Mouse (Mus musculus) layer of hippocampus, postnatal 36 days (tissue): ENCODE measurements around the gene Sv2c. TPM values are rescaled to one million over a fixed set of nuclear protein-coding genes. Genes with fewer than 3 reads are reported as not detected.

ENCODE experiments used
- DNase-seq, 2 experiments: peaks; one replicate each; pipeline ENCODE4 v3.0.0; 2022
- total RNA-seq, 2 experiments: library from RNA; stranded (reverse); gene quantifications; 2 replicates each; pipeline ENCODE4 v1.2.3; 2021

The Sv2c gene
- total RNA-seq, 2 experiments from 2014 or later: 14.2 to 14.5 TPM

DNA sequence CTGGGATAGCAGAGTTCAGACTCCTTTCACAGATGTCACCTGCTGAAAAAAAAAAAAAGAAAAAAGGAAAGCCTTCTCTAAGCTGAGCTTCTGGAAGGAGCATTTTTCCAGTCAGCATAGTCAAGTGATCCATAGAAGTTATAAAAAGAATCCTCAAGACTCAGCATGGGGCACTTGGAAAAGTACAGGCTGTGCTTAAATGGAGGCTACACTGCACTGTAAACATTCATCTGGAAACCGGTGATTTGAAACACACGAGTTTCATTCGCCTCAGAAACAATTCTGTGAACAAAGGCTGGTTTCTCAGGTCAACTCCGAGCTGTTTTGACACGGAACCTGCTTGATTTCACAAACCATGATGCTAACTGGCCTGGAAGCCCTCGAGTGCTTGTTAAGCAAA, 165.6 kb downstream of the Sv2c start:
- no peak for DNase-seq

DNA sequence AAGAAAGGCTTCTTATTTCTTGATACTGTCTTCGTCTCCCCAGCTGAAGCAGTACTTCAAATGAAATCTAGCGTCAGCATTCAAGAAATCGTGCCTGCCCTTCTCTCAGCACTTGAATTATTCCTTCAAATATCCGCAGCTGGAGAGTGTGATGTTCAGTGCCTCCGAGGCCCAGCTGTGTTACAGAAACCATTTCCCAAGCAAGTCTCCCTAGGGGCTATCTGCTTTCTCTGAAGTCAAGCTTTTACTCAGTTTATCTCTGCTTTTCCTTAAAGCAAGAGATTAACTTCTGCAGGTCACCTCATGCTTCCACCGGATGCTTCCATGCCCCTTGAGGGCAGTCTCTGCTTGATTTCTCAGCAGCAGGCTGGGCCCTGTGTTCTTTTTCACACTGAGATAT, 166.8 kb downstream of the Sv2c start:
- no peak for DNase-seq

DNA sequence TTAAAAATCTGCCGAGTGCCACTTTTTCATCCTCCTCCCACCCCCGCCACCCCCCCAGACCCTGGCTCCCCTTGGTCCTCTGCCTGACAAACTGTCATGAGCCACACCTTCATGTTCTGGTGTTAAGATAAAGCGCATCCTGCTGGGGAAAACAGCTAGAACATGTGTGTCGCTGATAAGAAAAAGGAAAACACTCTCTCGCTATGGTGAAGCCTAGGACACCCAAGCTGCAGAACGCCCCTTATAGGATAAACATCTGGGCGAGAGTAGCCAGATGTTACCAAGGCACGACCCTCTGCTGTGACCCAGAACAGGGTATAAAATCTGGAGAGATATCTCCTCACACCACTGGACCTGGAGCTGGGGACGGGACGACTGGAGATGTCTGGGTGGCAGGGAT, 167.2 kb downstream of the Sv2c start:
- DNase-seq: no peak

DNA sequence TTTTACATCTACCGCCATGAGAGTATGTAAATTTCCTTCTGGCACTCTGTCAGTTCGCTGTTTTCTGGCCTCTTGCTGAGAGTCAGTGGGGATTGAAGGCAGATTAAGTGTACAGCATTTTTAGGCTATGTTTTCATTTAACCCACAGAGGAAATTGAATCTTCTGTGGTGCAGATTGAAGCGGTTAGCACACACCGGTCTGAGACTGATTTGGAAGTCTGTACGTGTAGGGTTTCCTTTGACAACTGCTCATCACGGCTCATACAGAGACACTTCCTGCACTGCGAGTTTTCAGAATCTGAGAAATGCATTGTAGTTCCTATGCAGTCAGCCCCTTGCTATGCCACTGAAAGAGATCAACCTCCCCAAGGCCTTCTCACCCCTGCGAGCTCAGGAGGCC, 168.2 kb downstream of the Sv2c start:
- DNase-seq: no peak

DNA sequence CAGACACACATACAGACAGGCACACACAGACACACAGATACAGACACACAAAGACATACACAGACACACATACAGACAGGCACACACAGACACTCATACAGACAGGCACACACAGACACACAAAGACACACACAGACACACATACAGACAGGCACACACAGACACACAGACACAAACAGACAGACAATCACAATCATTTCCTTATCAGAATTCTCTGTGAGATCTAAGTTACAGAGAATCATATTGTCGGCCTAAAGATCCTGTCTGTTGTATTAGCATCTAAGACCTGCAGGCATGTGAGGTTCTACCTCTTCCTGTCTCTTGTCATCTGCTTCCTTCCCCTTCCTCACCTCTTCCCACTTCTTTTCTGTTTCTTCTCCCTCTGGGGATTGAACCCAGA, 168.7 kb downstream of the Sv2c start:
- DNase-seq: no peak

DNA sequence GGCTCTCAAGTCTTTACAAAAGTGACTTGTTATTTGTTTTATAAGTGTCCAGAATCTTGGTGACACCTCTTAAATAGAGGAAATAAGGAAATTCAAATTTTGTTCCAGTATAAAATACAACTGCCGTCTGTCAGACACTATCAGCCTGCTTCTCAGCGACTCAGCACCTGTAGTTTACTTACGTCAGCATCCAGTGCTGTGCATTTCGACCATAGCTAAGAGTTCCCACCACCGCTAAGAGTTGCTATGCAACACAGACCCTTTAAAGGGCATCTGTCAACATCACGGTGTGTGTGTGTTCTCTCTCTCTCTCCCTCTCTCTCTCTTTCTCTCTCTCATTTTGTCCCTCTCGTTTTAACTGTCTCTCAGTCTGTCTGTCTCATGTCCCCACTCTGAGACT, 170.5 kb downstream of the Sv2c start:
- no peak for DNase-seq

DNA sequence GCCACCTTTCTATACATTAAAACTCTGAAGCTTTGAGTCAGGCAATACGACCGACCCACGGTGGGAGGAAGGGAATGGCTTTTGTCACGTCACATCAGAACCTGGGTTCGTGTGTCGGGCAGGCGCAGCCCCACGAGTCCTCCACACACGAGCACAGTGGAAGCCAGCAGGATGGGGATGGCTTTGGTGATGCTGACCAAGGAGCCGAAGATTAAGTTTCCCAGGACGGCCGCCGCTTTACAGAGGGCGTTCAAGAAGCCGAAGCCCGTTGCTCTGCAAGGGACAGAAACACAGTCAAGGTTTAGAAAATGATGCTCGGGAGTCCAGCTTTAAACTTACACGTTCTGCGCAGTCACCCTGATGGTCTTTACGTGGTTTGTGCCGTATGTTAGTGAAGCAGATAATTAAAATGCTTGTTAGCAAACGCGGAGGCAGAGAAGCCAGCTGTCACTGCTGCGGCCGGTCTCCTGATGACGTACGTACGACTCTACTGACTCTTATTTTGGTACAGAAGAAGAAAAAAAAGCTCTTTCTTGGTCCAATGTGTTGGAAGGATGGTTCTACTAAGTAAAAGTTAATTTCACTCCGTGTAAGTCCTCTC, 171.1 kb downstream of the Sv2c start:
- DNase-seq: peak; percentile 57 to 63

DNA sequence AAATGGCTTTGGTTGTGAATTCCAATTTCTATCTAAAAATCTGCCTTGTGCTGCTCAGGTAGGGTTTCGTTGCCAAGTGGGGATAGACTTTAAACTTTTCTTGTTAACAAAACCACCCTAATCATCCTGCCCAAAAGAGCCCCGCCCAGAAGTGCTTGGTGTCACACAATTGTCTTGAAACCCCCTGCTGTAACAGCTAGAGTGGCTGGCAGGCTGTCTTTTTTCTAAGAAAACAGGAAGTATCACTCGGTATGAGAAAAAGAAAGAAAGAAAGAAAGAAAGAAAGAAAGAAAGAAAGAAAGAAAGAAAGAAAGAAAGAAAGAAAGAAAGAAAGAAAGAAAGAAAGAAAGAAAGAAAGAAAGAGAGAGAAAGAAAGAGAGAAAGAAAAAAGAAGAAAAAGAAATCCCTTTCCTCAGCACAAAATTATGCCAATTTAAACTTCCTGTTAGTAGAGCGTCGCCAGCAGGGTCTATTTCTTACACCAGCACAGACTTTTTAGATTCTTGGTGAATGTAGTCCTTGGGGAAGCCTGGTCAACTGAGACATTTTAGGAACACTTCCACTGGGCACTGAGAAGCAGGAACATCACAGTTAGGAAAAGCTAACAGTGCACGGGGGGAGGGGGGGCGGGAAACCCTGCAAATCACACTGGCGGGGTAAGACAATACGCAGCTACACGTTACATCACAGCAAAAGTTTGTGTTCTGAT, 171.7 kb downstream of the Sv2c start:
- no peak for DNase-seq

DNA sequence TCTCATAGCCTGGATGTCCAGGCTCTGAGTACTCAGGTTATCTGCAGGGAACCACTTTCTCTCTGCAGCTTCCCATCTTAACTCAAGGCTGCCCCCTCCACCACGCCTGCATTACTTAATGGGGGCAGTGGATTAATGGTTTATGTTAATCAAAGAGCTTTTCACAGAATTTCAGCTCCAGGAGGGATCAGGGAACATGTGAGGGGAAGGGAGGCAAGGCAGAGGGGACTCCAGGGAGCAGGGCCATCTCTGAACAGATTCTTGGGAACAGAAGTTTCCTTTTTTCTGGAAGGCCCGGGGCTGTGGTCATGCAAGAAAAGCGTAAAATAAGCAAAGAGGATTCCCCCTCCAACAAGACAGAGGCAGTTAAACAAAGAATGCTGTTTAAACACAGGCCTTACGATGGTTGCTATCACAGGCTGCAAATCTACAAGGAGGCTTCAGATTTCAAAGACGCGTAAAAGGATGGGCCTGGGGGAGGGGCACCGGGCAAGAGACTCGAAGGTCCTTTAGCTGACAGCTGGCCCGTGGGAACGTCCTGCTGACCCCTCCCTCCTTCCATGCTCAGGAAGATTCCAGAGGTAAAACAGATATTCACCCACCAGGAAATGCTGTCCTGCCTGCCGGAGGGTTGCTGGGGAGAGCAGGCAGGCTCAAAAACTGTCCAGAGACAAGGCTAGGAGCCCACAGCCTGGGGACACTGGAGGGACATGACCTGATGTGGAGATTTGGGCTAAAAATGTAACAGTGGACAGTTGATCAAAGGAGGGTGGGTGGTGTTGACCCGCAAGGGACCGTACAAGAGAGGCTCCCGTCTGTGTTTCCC, 172.5 kb downstream of the Sv2c start:
- no peak for DNase-seq

DNA sequence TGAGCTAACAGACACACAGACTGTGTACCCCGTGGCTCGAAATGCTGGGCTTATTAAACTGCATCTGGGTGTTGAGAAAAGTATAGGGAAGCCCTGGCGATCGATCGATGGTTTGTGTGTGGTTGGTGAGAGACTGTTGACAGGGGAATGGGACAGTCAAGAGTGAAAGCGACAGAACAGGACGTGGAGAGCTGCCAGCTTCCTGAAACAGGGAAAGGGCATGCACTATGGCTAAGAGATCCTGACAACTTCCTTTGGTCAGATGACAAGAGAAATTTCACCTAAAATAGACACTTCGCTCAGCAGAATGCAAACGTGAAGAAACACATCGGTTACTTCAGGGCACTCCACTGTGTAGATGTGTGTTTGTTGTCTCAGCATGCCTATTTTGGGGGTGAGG, 175.2 kb downstream of the Sv2c start:
- no peak for DNase-seq

DNA sequence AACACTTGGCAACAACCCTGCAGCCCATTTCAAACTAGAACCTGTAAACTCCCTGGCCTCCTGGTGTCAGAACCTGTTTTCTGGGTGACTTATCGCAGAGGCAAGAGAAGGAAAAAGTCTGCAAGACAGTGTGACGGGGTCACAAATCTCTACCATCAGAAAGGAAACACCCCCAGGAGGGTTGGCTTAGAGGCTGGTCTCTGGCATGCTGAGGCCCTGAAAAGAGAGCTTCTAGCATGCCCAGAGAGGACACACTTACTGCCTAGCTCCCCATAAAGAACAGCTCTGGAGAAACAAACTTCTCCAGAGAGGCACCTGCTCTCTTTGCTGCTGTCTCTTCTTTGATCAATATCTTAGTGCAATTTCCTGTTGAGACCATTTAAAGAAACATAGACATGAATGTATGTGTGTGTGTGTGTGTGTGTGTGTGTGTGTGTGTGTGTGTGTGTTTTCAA, 176.0 kb downstream of the Sv2c start:
- no peak for DNase-seq

DNA sequence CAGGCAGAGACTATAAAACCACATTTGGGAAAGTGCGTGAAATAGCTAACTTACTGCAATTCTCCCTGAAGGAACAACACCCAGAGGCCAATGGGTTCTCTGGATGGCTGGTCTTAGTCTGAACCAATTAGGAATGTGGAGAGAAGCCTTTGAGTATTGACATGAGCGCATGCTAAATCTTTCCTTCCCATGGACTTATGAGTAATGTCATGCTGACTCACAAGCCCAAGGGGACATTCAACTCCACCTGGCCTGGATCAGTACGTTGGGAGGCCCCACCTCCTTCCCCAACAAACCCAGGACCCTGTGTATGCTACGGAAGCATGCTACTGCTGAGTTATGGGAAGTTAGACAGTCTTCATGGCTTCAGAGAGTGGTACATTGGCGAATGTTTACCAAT, 177.2 kb downstream of the Sv2c start:
- DNase-seq: no peak

DNA sequence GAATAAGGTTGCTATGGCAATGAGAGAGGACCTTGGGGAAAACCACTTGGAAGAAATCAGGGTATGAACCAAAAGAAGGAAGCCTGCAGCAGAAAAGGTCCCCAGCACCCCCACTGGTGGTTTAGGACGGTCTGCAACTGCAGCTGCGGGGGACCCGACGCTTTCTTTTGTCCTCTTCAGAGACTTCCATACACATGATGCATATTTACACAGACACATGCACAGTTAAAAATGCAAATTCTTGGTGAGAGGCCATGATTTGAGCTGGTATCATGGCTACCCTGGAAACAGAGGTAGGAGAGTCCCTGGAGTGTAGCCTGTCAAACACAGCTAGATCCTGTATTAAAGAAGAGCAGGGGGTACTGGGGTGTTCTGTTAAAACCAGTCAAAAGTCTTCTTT, 178.7 kb downstream of the Sv2c start:
- DNase-seq: no peak

DNA sequence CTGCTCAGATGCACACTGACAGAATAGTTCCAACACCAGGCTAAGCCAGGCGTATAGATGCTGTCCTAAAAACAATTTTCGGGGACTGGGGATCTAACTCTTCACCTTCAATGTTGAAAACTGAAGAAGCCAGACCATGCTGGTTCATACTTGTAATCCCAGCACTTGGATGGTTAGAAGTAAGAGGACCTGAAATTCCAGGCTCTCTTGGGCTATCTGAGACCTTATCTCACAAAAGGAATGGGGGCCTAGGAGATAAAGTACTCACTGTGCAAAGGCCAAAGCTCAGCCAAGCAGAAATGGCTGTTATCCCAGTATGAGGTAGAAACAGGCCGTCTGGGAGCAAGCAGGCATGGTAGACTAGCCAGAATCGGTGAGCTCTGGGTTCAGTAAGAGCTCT, 180.1 kb downstream of the Sv2c start:
- DNase-seq: no peak

DNA sequence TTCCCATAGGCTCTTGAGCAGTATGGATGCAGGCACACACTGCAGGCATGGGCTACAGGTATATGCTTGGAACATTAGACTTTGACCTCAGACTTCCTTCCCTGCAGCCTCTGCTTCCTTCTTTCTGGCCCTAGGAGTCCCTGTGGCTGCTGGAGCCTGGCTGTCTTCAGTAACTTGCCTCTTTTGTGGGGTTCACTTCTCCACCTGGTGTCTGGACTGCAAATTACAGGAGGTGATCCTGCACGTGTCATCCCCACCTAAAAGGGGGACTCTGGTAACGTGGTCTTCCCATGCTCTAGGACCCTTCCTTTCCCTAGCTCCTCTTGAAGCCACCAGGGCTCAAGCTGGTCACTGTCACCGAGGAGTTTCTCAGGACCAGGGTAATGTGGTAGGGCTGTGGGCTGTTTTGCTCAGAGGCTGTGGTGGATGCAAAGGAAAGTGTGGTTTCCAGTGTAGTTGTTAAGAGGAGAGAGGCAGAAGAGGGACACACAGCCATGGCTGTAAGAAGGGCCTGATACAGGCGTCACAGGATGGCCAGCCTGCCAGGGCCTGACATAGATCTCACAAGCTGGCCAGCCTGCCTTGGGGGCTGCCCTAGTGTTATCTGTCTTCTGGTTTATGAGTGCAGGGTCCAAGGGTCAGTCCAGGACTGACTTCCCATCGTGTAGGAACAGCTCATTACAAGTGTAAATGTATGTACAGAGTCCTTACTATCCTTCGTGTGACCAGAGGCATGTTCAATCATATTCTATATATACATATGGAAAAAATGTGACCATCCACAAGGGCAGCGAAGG, 181.1 kb downstream of the Sv2c start:
- DNase-seq: no peak

DNA sequence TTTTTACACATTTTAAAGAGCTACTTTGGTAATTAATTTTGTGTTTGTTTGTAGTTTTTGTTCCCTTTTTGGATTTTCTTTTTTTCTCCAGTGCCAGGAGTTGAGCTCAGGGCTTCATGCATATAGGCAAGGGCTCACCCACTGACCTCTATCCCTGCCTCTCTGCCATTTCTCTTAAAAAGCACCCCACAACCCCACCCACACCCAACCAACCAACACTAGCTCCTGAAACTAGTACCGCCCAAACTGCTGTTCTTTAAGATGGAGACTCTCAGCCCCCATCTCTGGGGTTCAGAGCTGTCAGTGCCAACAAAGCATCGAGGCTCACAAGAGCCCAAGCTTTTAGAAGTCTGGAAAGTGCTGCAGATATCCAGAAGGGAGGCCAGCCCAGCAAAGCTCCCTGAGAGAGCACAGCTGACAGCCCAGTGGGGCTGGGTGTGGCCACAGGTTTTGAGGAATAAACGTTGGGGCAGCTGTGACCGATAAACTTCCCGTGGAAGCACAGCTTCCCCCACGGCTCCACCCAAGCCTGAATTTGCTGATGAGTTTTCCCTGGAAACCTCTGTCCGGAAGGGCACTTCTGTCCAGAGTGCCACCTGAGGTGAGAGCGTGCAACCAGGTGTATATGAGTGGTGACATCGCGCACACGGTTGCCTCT, 181.8 kb downstream of the Sv2c start:
- no peak for DNase-seq

DNA sequence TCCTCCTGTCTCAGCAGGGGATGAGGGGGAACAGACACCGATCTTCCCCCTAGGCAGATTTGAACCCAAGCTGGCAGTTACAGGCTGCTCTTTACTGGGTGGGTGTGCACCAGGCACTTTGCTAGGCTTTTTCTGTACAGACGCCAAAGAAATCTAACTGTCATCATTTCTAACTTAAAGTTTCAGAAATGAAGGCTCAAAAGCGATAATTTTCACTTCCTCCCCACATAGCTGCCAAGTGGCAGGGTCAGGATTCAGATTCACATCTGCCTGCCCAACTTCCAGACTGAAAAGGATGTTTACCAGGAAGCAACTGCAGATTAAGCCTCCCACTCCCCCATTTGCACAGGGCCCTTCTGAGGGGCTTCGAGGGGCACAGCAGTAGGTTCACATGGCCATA, 183.0 kb downstream of the Sv2c start:
- no peak for DNase-seq

DNA sequence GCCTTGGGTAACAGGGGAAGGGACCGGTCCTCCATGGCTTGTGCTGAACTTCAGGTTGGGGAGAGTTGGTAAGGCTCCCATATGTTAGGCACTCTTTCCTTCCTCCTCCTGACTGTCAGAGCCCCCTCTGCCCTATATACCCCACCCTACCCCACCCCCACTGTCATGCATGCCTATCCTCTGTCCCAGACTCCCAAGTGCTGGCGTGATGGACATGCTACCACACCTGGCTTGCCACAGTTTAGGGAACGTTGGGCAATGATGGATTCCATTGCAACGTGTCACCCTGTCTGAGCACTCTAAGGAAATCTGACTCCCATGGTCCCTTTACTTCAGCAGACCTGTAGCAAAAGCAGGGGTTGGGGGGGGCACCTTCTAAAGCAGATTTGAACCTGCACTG, 183.6 kb downstream of the Sv2c start:
- no peak for DNase-seq

DNA sequence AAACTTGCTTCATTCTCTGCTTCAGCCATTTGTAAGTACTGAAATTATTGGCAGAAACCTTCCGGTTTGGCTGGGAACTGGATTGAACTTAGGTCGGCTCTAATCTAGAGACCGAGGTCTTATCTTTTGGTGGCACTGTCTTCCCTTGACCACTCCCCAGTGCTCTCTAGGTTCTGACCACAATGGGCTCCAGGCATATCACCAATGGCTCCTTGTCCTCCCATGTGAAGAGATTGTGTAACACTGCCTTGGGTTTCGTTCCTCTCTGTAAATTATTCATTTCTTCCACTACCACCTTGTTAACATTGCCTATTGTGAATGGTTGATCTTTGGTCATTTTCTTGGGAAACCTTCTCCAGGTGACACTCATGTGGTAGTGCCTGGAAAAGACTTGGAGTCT, 184.0 kb downstream of the Sv2c start:
- DNase-seq: no peak

DNA sequence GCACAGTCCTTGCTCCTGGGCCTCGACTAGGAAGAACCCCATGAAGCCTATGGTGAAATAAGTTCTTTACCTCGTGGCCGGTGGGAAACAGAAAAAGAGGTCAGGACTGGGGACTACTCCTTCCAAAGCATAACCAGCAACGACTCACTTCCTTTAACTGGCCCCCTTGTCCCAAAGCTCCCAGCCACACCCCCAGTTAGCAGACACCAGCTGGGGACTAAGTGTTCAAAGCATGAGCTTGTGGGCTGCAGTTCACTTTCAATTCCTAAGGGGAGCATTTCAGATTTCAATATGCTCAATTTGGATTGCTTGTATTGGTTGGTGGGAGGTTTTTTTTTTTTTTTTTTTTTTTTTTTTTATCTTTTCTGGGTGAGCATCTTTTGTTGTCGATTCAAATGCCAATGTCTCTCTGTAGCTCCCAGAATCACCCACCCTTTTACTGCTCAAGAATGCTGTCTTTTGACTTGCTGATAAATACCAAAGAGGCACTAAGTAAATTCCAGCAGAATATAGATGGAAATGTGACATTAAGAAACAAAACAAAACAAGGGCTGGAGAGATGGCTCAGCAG, 186.4 kb downstream of the Sv2c start:
- DNase-seq: no peak

DNA sequence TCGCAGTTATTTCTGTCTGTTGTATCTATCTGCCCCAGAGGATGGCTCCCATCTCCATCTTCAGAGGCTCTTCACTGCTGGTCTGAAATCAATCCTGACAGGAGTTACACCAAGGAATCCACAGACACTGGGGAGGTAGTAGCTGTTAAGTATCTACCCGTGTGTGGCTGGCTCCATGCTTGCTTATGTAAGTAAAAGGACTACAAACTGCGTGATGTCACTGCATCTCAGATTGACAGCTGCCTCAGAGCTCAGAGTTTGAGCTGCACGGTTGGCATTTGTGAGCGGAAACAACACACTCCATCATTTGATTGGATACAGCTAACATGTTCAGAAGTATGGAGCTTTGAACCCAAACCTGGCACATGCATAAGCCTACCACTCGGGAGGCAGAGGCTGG, 187.8 kb downstream of the Sv2c start:
- no peak for DNase-seq

DNA sequence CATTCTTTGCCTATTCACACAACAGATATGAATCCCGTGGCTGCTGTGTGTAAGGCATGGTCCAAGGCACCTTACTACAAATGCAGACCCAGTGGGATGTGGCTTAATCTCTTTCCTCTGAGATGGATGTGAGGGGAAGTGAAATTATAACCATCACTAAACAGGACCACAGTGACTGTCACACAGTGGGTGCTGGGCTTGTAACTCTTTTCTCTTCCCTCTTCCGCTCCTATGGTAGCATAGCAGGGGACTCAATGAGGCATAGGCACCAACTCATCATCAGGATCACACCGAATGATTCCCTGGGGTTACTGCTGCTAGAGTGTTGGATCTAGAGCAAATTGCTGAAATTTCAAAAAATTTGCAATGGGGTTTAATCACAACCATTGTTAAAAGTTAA, 188.5 kb downstream of the Sv2c start:
- DNase-seq: no peak
